Mouse (Mus musculus): Measurements from ENCODE around the gene Fip1l1. TPM values are rescaled to one million over a fixed set of nuclear protein-coding genes. Genes with fewer than 3 reads are reported as not detected.

The Fip1l1 gene
- total RNA-seq, 1 experiment, result 66.1 TPM

GRCm38 (mm10) chr5:74623316-74624000, 88.2 kb downstream of the Fip1l1 start:
- Histone ChIP-seq H3K4me3 (ENCODE audit: insufficient read depth in 1 of 2, low read depth in 1 of 2, low read length in 2 of 2, poor library complexity in 1 of 2, severe bottlenecking in 1 of 2) (no peak overlapping the region), H3K27ac (ENCODE audit: insufficient read depth, low read depth, low read length, poor library complexity, severe bottlenecking) (no peak overlapping the region), H3K9ac (ENCODE audit: insufficient read depth, low read depth, low read length, poor library complexity, severe bottlenecking) (no peak overlapping the region), H3K9me3 (ENCODE audit: control insufficient read depth, insufficient read depth, low read depth, low read length) (no peaks in the 10 kb centered on the region), H3K4me1 (ENCODE audit: control insufficient read depth in 2 of 2, insufficient read depth in 2 of 2, low read length in 2 of 2, poor library complexity in 1 of 2) (no peaks in the 10 kb centered on the region), H3K36me3 (ENCODE audit: control insufficient read depth, insufficient read depth, low read length, poor library complexity, severe bottlenecking) (no peaks in the 10 kb centered on the region)
- TF ChIP-seq ZC3H11A (IDR thresholded peaks at IDR 0.05; ENCODE audit: borderline replicate concordance, low read depth, low read length), result no peak
- no peak for TF ChIP-seq HCFC1 (IDR thresholded peaks at IDR 0.05; ENCODE audit: borderline replicate concordance, insufficient read depth, low read length)
- TF ChIP-seq CHD2 (IDR thresholded peaks at IDR 0.05; ENCODE audit: low read depth, low read length), result no peak
- TF ChIP-seq ZNF384 (IDR thresholded peaks at IDR 0.05; ENCODE audit: low read depth, low read length), result no peak
- DNase-seq (ENCODE audit: low read depth, low spot score), result no peak
- in situ Hi-C loops (cut with MboI; ENCODE audit: low sequenced_read_pairs in 2 of 2, unreplicated experiment in 2 of 2), result loop anchor here in 1 of 2 experiments (25.0 kb wide), 1 partner anchor 539 kb away; the partner anchor contains the start of gene Pdgfra

- Histone ChIP-seq H3K27ac (ENCODE audit: insufficient read depth, low read depth, low read length, poor library complexity, severe bottlenecking) (no peak overlapping the region), H3K9ac (ENCODE audit: insufficient read depth, low read depth, low read length, poor library complexity, severe bottlenecking) (no peak overlapping the region), H3K9me3 (ENCODE audit: control insufficient read depth, insufficient read depth, low read depth, low read length) (no peaks in the 10 kb centered on the region), H3K36me3 (ENCODE audit: control insufficient read depth, insufficient read depth, low read length, poor library complexity, severe bottlenecking) (no peaks in the 10 kb centered on the region), H3K4me1 (ENCODE audit: control insufficient read depth in 2 of 2, insufficient read depth in 2 of 2, low read length in 2 of 2, poor library complexity in 1 of 2) (no peaks in the 10 kb centered on the region), H3K4me3 (ENCODE audit: insufficient read depth in 1 of 2, low read depth in 1 of 2, low read length in 2 of 2, poor library complexity in 1 of 2, severe bottlenecking in 1 of 2) (no peak overlapping the region)
- DNase-seq (ENCODE audit: low read depth, low spot score), result no peak
- in situ Hi-C loops (cut with MboI; ENCODE audit: low sequenced_read_pairs in 2 of 2, unreplicated experiment in 2 of 2), result loop anchor here in 1 of 2 experiments (25.0 kb wide), 1 partner anchor 538 kb away; the partner anchor contains the start of gene Pdgfra
- TF ChIP-seq CHD2 (IDR thresholded peaks at IDR 0.05; ENCODE audit: low read depth, low read length) (no peak), ZNF384 (IDR thresholded peaks at IDR 0.05; ENCODE audit: low read depth, low read length) (no peak), HCFC1 (IDR thresholded peaks at IDR 0.05; ENCODE audit: borderline replicate concordance, insufficient read depth, low read length) (no peak), ZC3H11A (IDR thresholded peaks at IDR 0.05; ENCODE audit: borderline replicate concordance, low read depth, low read length) (no peak), MAFK (IDR thresholded peaks at IDR 0.05; ENCODE audit: insufficient read depth, low read depth, low read length) (no peak)
Observed at GRCm38 (mm10) chr5:74624385-74624784, 89.1 kb downstream of the Fip1l1 start.

DNA sequence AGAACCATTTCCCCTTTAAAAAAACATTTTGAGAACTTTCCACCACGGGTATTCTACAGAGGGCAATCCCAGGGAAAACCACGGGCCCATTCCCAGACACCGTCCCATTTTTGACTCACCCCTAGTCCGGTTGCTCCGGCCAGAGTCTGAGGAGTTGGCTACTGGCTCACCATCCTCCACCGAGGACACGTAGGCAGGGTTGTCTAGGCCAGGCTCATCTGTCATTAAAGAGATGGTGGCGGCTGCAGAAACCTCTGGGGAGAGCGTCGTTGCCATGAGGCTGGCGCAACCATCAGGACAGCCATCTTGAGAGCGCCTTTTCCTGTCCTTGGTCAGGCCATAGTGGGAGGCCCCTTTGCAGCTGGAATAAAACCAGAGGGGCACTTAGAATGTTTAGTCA, 92.8 kb downstream of the Fip1l1 start:
- no peak overlapping the region for H3K27ac ChIP-seq (ENCODE audit: insufficient read depth, low read depth, low read length, poor library complexity, severe bottlenecking)
- no peak for TF ChIP-seq MAFK (IDR thresholded peaks at IDR 0.05; ENCODE audit: insufficient read depth, low read depth, low read length)
- no peak for TF ChIP-seq HCFC1 (IDR thresholded peaks at IDR 0.05; ENCODE audit: borderline replicate concordance, insufficient read depth, low read length)
- no peak for TF ChIP-seq ZC3H11A (IDR thresholded peaks at IDR 0.05; ENCODE audit: borderline replicate concordance, low read depth, low read length)
- no peak for TF ChIP-seq CHD2 (IDR thresholded peaks at IDR 0.05; ENCODE audit: low read depth, low read length)
- TF ChIP-seq ZNF384 (IDR thresholded peaks at IDR 0.05; ENCODE audit: low read depth, low read length), result no peak
- no peak overlapping the region for H3K4me3 ChIP-seq (ENCODE audit: insufficient read depth in 1 of 2, low read depth in 1 of 2, low read length in 2 of 2, poor library complexity in 1 of 2, severe bottlenecking in 1 of 2)
- DNase-seq (ENCODE audit: low read depth, low spot score), result no peak
- H3K9ac ChIP-seq (ENCODE audit: insufficient read depth, low read depth, low read length, poor library complexity, severe bottlenecking), result no peak overlapping the region
- in situ Hi-C loops (cut with MboI; ENCODE audit: low sequenced_read_pairs in 2 of 2, unreplicated experiment in 2 of 2), result loop anchor here in 1 of 2 experiments (25.0 kb wide), 1 partner anchor 284 kb away; no protein-coding TSS in a partner anchor
- no peaks in the 10 kb centered on the region for H3K9me3 ChIP-seq (ENCODE audit: control insufficient read depth, insufficient read depth, low read depth, low read length)
- no peaks in the 10 kb centered on the region for H3K36me3 ChIP-seq (ENCODE audit: control insufficient read depth, insufficient read depth, low read length, poor library complexity, severe bottlenecking)
- H3K4me1 ChIP-seq (ENCODE audit: control insufficient read depth in 2 of 2, insufficient read depth in 2 of 2, low read length in 2 of 2, poor library complexity in 1 of 2), result no peaks in the 10 kb centered on the region

DNA sequence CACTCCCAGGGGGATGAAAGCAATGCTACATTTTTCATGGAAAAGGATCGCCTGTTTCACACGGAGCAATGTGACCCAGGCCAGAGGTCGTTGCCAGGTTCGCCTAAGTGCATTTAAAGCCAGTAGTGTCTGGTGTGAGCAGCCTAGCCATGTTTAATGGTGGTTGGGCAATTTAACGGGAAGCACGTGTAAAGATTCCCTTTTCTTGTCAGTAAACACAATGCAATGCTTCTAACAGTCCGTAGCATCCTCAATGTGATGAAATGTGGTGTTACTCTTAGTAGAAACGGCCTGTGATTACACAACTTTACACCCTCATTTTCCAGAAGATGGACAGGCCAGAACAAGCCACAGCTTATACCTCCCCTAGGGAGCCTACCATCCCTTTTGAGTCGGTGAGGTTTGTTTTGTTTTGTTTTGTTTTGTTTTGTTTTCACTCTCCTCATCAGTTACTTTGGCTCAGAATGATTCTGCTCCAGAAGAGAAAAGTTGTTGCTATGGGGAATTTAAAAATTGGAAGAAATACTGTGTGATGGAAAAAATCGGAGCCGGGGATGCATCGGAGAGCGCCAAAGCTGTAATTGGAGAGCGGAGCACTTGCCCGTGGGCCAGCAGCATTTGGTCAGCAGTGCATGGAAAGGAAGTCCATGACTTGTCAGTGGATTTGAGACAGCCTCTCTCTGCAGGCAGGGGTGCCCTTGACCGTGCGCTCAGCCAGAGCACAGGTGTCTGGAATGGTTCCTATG, 97.3 kb downstream of the Fip1l1 start:
- DNase-seq (ENCODE audit: low read depth, low spot score), result no peak

More for the DNA sequence above, 97.3 kb downstream of the Fip1l1 start:
- Histone ChIP-seq H3K9me3 (ENCODE audit: control insufficient read depth, insufficient read depth, low read depth, low read length) (no peaks in the 10 kb centered on the region), H3K36me3 (ENCODE audit: control insufficient read depth, insufficient read depth, low read length, poor library complexity, severe bottlenecking) (no peaks in the 10 kb centered on the region), H3K4me3 (ENCODE audit: insufficient read depth in 1 of 2, low read depth in 1 of 2, low read length in 2 of 2, poor library complexity in 1 of 2, severe bottlenecking in 1 of 2) (no peak overlapping the region), H3K9ac (ENCODE audit: insufficient read depth, low read depth, low read length, poor library complexity, severe bottlenecking) (no peak overlapping the region), H3K27ac (ENCODE audit: insufficient read depth, low read depth, low read length, poor library complexity, severe bottlenecking) (no peak overlapping the region), H3K4me1 (ENCODE audit: control insufficient read depth in 2 of 2, insufficient read depth in 2 of 2, low read length in 2 of 2, poor library complexity in 1 of 2) (no peaks in the 10 kb centered on the region)
- in situ Hi-C loops (cut with MboI; ENCODE audit: low sequenced_read_pairs in 2 of 2, unreplicated experiment in 2 of 2), result loop anchor here in 1 of 2 experiments (25.0 kb wide), 1 partner anchor 280 kb away; no protein-coding TSS in a partner anchor
- no peak for TF ChIP-seq HCFC1 (IDR thresholded peaks at IDR 0.05; ENCODE audit: borderline replicate concordance, insufficient read depth, low read length)
- TF ChIP-seq ZNF384 (IDR thresholded peaks at IDR 0.05; ENCODE audit: low read depth, low read length), result no peak
- no peak for TF ChIP-seq CHD2 (IDR thresholded peaks at IDR 0.05; ENCODE audit: low read depth, low read length)
- TF ChIP-seq ZC3H11A (IDR thresholded peaks at IDR 0.05; ENCODE audit: borderline replicate concordance, low read depth, low read length), result no peak
- TF ChIP-seq MAFK (IDR thresholded peaks at IDR 0.05; ENCODE audit: insufficient read depth, low read depth, low read length), result no peak

Measured in ES-E14 (cell line).